9 mouse cellular contexts compared by ENCODE assay signal in the genomic region with DNA sequence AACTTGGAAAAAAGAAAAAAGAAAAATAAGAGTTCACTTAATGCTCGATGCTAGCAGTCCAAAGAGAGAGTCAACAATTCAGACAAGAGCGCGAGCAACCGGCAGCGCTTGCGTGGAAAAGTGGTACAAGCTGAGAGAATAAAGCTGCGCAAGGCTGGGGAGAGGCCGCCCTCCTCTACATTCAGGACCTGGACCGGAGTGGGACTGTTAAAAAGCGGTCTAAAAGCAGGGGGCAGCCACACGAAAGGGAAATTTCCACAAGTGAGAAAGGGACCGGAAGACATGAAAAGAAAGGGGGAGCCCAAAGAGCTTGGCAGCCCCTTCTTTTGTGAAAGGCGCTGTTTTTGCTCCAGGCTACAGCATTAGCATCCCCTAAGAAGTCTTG. TPM values are rescaled to one million over a fixed set of nuclear protein-coding genes. Genes with fewer than 3 reads are reported as not detected.
DNase-seq lines count a peak whose midpoint lies in the region; ATAC-seq and TF ChIP-seq lines count a peak whose summit lies in the region.
"Had no signal": no experiment of that assay in that cellular context is flagged by ENCODE, and none has a peak within 500 bp of the region (broad histone marks: within the 10 kb centered on the region; RNA-seq: fewer than 3 reads in every experiment).

No protein-coding gene starts in this region.

- no peak for TF ChIP-seq POLR2A in limb, embryonic 14.5 days (IDR thresholded peaks at IDR 0.05; ENCODE audit: borderline replicate concordance, extremely low read depth, insufficient read depth, insufficient read length)

- H3K9ac ChIP-seq in heart, embryonic 16.5 days (ENCODE audit: low read length) = no peak overlapping the region
- 0 out of 2 replicates have a peak overlapping the region, but pooled peaks have one; percentile 8 for H3K9ac ChIP-seq in ES-E14 (ENCODE audit: insufficient read depth, low read depth, low read length, poor library complexity, severe bottlenecking)
- H3K9ac ChIP-seq in forebrain, embryonic 12.5 days = peak overlapping the region; percentile 51; the same call in 1 of the 2 replicates
- H3K9ac ChIP-seq in limb, embryonic 14.5 days (ENCODE audit: low read depth, low read length, severe bottlenecking) = no peak overlapping the region

- no peaks in the 10 kb centered on the region for H3K9me3 ChIP-seq in heart, embryonic 16.5 days (replicated peaks; ENCODE audit: control insufficient read depth, low read length)
- H3K9me3 ChIP-seq in ES-E14 (ENCODE audit: control insufficient read depth, insufficient read depth, low read depth, low read length) = no peaks in the 10 kb centered on the region
- no peaks in the 10 kb centered on the region for H3K9me3 ChIP-seq in forebrain, embryonic 12.5 days
- H3K9me3 ChIP-seq in limb, embryonic 14.5 days (ENCODE audit: control insufficient read depth, low read length) = no peaks in the 10 kb centered on the region

- H3K4me3 ChIP-seq in heart, embryonic 16.5 days (ENCODE audit: low read length) = peak overlapping the region; percentile 41
- peak overlapping the region; percentile 48 to 75 for H3K4me3 ChIP-seq in ES-E14 (ENCODE audit: insufficient read depth in 1 of 2, low read depth in 1 of 2, low read length in 2 of 2, poor library complexity in 1 of 2, severe bottlenecking in 1 of 2)
- H3K4me3 ChIP-seq in forebrain, embryonic 12.5 days (replicated peaks) = peak overlapping the region; percentile 62
- H3K4me3 ChIP-seq in limb, embryonic 14.5 days (replicated peaks; ENCODE audit: low read length) = peak overlapping the region; percentile 35

- H3K27ac ChIP-seq in heart, embryonic 16.5 days (ENCODE audit: low read length) = no peak overlapping the region
- H3K27ac ChIP-seq in ES-E14 (ENCODE audit: insufficient read depth, low read depth, low read length, poor library complexity, severe bottlenecking) = no peak overlapping the region
- H3K27ac ChIP-seq in forebrain, embryonic 12.5 days = peak overlapping the region; percentile 73
- no peak overlapping the region for H3K27ac ChIP-seq in limb, embryonic 14.5 days (replicated peaks; ENCODE audit: low read depth, low read length)

- DNase-seq in heart, adult 9 months (ENCODE audit: low spot score in 2 of 2) = no peak
- DNase-seq in ES-E14 (ENCODE audit: low read depth, low spot score) = no peak
- DNase-seq in limb, embryonic 14.5 days (ENCODE audit: low spot score) = no peak
- no peak for DNase-seq in adrenal gland, adult 8-10 months
- DNase-seq in frontal cortex, postnatal 36 days (ENCODE audit: low spot score in 2 of 2) = no peak
- no peak for DNase-seq in gastrocnemius, adult 8-10 months (ENCODE audit: low spot score in 2 of 2)

- in situ Hi-C loops in ES-E14 (cut with MboI; ENCODE audit: low sequenced_read_pairs in 2 of 2, unreplicated experiment in 2 of 2) = no loop called here

- H3K4me2 ChIP-seq in heart, embryonic 16.5 days (ENCODE audit: low read depth, low read length) = peak overlapping the region; percentile 60
- peak overlapping the region; percentile 93 for H3K4me2 ChIP-seq in forebrain, embryonic 12.5 days
- peak overlapping the region; percentile 60 for H3K4me2 ChIP-seq in limb, embryonic 14.5 days (replicated peaks; ENCODE audit: low read depth, low read length, severe bottlenecking)

- H3K36me3 ChIP-seq in heart, embryonic 16.5 days (ENCODE audit: control insufficient read depth, insufficient read depth) = no peaks in the 10 kb centered on the region
- no peaks in the 10 kb centered on the region for H3K36me3 ChIP-seq in ES-E14 (ENCODE audit: control insufficient read depth, insufficient read depth, low read length, poor library complexity, severe bottlenecking)
- H3K36me3 ChIP-seq in forebrain, embryonic 12.5 days (replicated peaks) = no peaks in the 10 kb centered on the region
- H3K36me3 ChIP-seq in limb, embryonic 14.5 days (ENCODE audit: control insufficient read depth, insufficient read depth, low read length) = no peaks in the 10 kb centered on the region

- H3K4me1 ChIP-seq in heart, embryonic 16.5 days (ENCODE audit: control insufficient read depth, insufficient read depth, low read length) = peaks cover 9% of the 10 kb centered on the region
- peaks cover 0 to 4% of the 10 kb centered on the region in 2 experiments; a peak in 1 of 4 replicates for H3K4me1 ChIP-seq in ES-E14 (ENCODE audit: control insufficient read depth in 2 of 2, insufficient read depth in 2 of 2, low read length in 2 of 2, poor library complexity in 1 of 2)
- peaks cover 15% of the 10 kb centered on the region for H3K4me1 ChIP-seq in forebrain, embryonic 12.5 days
- peaks cover 5% of the 10 kb centered on the region; the same call in 1 of the 2 replicates for H3K4me1 ChIP-seq in limb, embryonic 14.5 days (ENCODE audit: control insufficient read depth, insufficient read depth, low read length)

- peaks cover 49% of the 10 kb centered on the region for H3K27me3 ChIP-seq in heart, embryonic 16.5 days (ENCODE audit: control insufficient read depth, insufficient read depth, low read length)
- peaks cover 11% of the 10 kb centered on the region; the same call in 1 of the 2 replicates for H3K27me3 ChIP-seq in forebrain, embryonic 12.5 days
- H3K27me3 ChIP-seq in limb, embryonic 14.5 days (ENCODE audit: control insufficient read depth, insufficient read depth, low read length) = peaks cover 45% of the 10 kb centered on the region

- ATAC-seq in heart, embryonic 16.5 days (replicated peaks; ENCODE audit: extremely low read depth, insufficient read depth, low FRiP score) = no peak
- ATAC-seq in forebrain, embryonic 12.5 days (ENCODE audit: low FRiP score) = peak; percentile 25; the same call in 1 of the 2 replicates
- ATAC-seq in limb, embryonic 14.5 days (ENCODE audit: low FRiP score, low read depth) = no peak

- 4% methylated on average over 13 of the region's 13 CpGs for WGBS in heart, embryonic 16.5 days
- 1% methylated on average over 13 of the region's 13 CpGs for WGBS in forebrain, embryonic 12.5 days
- WGBS in limb, embryonic 14.5 days = 3% methylated on average over 13 of the region's 13 CpGs

TF ChIP-seq in ES-E14, 5 proteins besides CTCF, POLR2A, EP300 and RAD21:
- TF ChIP-seq CHD2 (IDR thresholded peaks at IDR 0.05; ENCODE audit: low read depth, low read length) (no peak), HCFC1 (IDR thresholded peaks at IDR 0.05; ENCODE audit: borderline replicate concordance, insufficient read depth, low read length) (no peak), MAFK (IDR thresholded peaks at IDR 0.05; ENCODE audit: insufficient read depth, low read depth, low read length) (no peak), ZC3H11A (IDR thresholded peaks at IDR 0.05; ENCODE audit: borderline replicate concordance, low read depth, low read length) (no peak), ZNF384 (IDR thresholded peaks at IDR 0.05; ENCODE audit: low read depth, low read length) (no peak)

RNA-seq across cellular contexts. Expression of a gene that starts 0.5 kb away (rescaled TPM):
- polyA plus RNA-seq in heart, embryonic 16.5 days (2015; fragmentation: Nextera tagmentation; extraction: Ambion mirVana) = not detected in 2 replicates
- 0.11 and 0.18 TPM in 2 replicates for total RNA-seq in ES-E14 (2012; rRNA removed)
- polyA plus RNA-seq in forebrain, embryonic 12.5 days (2016; fragmentation: Nextera tagmentation; extraction: Ambion mirVana) = 1.2 and 1.5 TPM in 2 replicates
- polyA plus RNA-seq in limb, embryonic 14.5 days (2012; rRNA removed) = 0.28 and 0.35 TPM in 2 replicates
- 0.43 and 0.65 TPM in 2 replicates for polyA plus RNA-seq in limb, embryonic 14.5 days (2014; fragmentation: Nextera tagmentation; extraction: Ambion mirVana)
- total RNA-seq in adrenal gland, adult 8-10 months (2022) = under 1 TPM; 0.07 to 0.23 (median 0.10) TPM
- not detected for total RNA-seq in gastrocnemius, adult 8-10 months (2022)
- polyA plus RNA-seq: large intestine, adult 2 months had no signal

Comparison
In these comparisons a context has a peak if more than half of its experiments do, and no peak if none do; other contexts are left out.
1. H3K9ac ChIP-seq: peak in ES-E14 (single experiment) and forebrain, embryonic 12.5 days (single experiment); none in heart, embryonic 16.5 days (single experiment) and limb, embryonic 14.5 days (single experiment).
2. Peak in every context shown above with its lines, with median percentiles within 50 percentile points of each other: H3K4me2 ChIP-seq and H3K4me3 ChIP-seq.